Mouse (Mus musculus): ENCODE measurements around the gene Ces3a. TPM values are rescaled to one million over a fixed set of nuclear protein-coding genes. Genes with fewer than 3 reads are reported as not detected.

Ces3a gene
- polyA plus RNA-seq (2015; fragmentation: Illumina TruSeq; extraction: RNeasy Lipid Tissue Mini Kit (QIAGEN cat#74804); ENCODE audit: insufficient read depth, low read depth, low replicate concordance): not detected

GRCm38 (mm10) chr8:105048371-105048854, at the start of gene Ces3a:
Gene Ces3a (plus strand): TSS chr8:105048601.

DNA sequence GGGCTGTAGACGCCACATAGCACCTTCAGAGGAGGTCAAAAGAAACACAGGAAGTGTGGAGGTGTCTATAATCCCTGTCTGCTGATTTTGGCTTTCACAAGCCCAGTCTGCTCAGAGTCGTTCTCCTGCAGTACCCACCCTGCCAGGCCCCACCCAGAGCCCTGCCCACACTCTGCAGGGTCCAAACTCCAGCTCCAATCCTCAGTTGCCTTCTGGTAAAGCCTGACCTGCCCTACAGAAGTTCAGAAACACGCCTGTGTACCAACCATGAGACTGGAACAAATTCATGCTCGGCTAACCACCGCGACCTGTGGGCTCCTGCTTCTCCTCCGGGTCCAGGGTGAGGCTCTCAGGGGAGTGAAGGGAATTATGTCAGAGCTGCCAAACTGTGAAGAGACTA, 47.8 kb upstream of the Ces3a start, which contains the start of gene Ces2h:
Gene Ces2h, plus strand, starts transcription at position 268 of the 400 bp plus-strand sequence.

GRCm38 (mm10) chr8:105083449-105084050, 35.1 kb downstream of the Ces3a start, which contains the start of gene Ces3b:
Gene Ces3b (plus strand): TSS chr8:105083753.

Other genes starting within 250 kb of the Ces3a start
- not detected for gene Ces2b, start 217.0 kb upstream of the Ces3a start, polyA plus RNA-seq (2015; fragmentation: Illumina TruSeq; extraction: RNeasy Lipid Tissue Mini Kit (QIAGEN cat#74804); ENCODE audit: insufficient read depth, low read depth, low replicate concordance)
- not detected for gene Ces2c, start 201.5 kb upstream of the Ces3a start, polyA plus RNA-seq (2015; fragmentation: Illumina TruSeq; extraction: RNeasy Lipid Tissue Mini Kit (QIAGEN cat#74804); ENCODE audit: insufficient read depth, low read depth, low replicate concordance)
- 3.9 TPM for gene Ces2e, start 122.3 kb upstream of the Ces3a start, polyA plus RNA-seq (2015; fragmentation: Illumina TruSeq; extraction: RNeasy Lipid Tissue Mini Kit (QIAGEN cat#74804); ENCODE audit: insufficient read depth, low read depth, low replicate concordance)
- not detected for gene Ces2f, start 101.2 kb upstream of the Ces3a start, polyA plus RNA-seq (2015; fragmentation: Illumina TruSeq; extraction: RNeasy Lipid Tissue Mini Kit (QIAGEN cat#74804); ENCODE audit: insufficient read depth, low read depth, low replicate concordance)
- 5.5 TPM for gene Ces2g, start 86.9 kb upstream of the Ces3a start, polyA plus RNA-seq (2015; fragmentation: Illumina TruSeq; extraction: RNeasy Lipid Tissue Mini Kit (QIAGEN cat#74804); ENCODE audit: insufficient read depth, low read depth, low replicate concordance)
- not detected for gene Ces2h, start 47.7 kb upstream of the Ces3a start, polyA plus RNA-seq (2015; fragmentation: Illumina TruSeq; extraction: RNeasy Lipid Tissue Mini Kit (QIAGEN cat#74804); ENCODE audit: insufficient read depth, low read depth, low replicate concordance)
- not detected for gene Ces3b, start 35.2 kb downstream of the Ces3a start, polyA plus RNA-seq (2015; fragmentation: Illumina TruSeq; extraction: RNeasy Lipid Tissue Mini Kit (QIAGEN cat#74804); ENCODE audit: insufficient read depth, low read depth, low replicate concordance)
- not detected for gene Ces4a, start 83.2 kb downstream of the Ces3a start, polyA plus RNA-seq (2015; fragmentation: Illumina TruSeq; extraction: RNeasy Lipid Tissue Mini Kit (QIAGEN cat#74804); ENCODE audit: insufficient read depth, low read depth, low replicate concordance)
- gene Cbfb, start 122.1 kb downstream of the Ces3a start, polyA plus RNA-seq (2015; fragmentation: Illumina TruSeq; extraction: RNeasy Lipid Tissue Mini Kit (QIAGEN cat#74804); ENCODE audit: insufficient read depth, low read depth, low replicate concordance): 4.9 TPM
- 9.7 TPM for gene D230025D16Rik, start 176.5 kb downstream of the Ces3a start, polyA plus RNA-seq (2015; fragmentation: Illumina TruSeq; extraction: RNeasy Lipid Tissue Mini Kit (QIAGEN cat#74804); ENCODE audit: insufficient read depth, low read depth, low replicate concordance)
- 3.1 TPM for gene B3gnt9, start 206.6 kb downstream of the Ces3a start, polyA plus RNA-seq (2015; fragmentation: Illumina TruSeq; extraction: RNeasy Lipid Tissue Mini Kit (QIAGEN cat#74804); ENCODE audit: insufficient read depth, low read depth, low replicate concordance)
- gene Tradd, start 216.0 kb downstream of the Ces3a start, polyA plus RNA-seq (2015; fragmentation: Illumina TruSeq; extraction: RNeasy Lipid Tissue Mini Kit (QIAGEN cat#74804); ENCODE audit: insufficient read depth, low read depth, low replicate concordance): 5.1 TPM
- 1.3 TPM for gene Fbxl8, start 216.0 kb downstream of the Ces3a start, polyA plus RNA-seq (2015; fragmentation: Illumina TruSeq; extraction: RNeasy Lipid Tissue Mini Kit (QIAGEN cat#74804); ENCODE audit: insufficient read depth, low read depth, low replicate concordance)
- gene Hsf4, start 221.2 kb downstream of the Ces3a start, polyA plus RNA-seq (2015; fragmentation: Illumina TruSeq; extraction: RNeasy Lipid Tissue Mini Kit (QIAGEN cat#74804); ENCODE audit: insufficient read depth, low read depth, low replicate concordance): 2.9 TPM
- 0.33 TPM for gene Nol3, start 227.5 kb downstream of the Ces3a start, polyA plus RNA-seq (2015; fragmentation: Illumina TruSeq; extraction: RNeasy Lipid Tissue Mini Kit (QIAGEN cat#74804); ENCODE audit: insufficient read depth, low read depth, low replicate concordance)
- gene 4931428F04Rik, start 241.3 kb downstream of the Ces3a start, polyA plus RNA-seq (2015; fragmentation: Illumina TruSeq; extraction: RNeasy Lipid Tissue Mini Kit (QIAGEN cat#74804); ENCODE audit: insufficient read depth, low read depth, low replicate concordance): 0.63 TPM
- 5.2 TPM for gene Exoc3l, start 247.5 kb downstream of the Ces3a start, polyA plus RNA-seq (2015; fragmentation: Illumina TruSeq; extraction: RNeasy Lipid Tissue Mini Kit (QIAGEN cat#74804); ENCODE audit: insufficient read depth, low read depth, low replicate concordance)
- 15.0 TPM for gene E2f4, start 249.1 kb downstream of the Ces3a start, polyA plus RNA-seq (2015; fragmentation: Illumina TruSeq; extraction: RNeasy Lipid Tissue Mini Kit (QIAGEN cat#74804); ENCODE audit: insufficient read depth, low read depth, low replicate concordance)

Measured in pancreas, adult 10 weeks (tissue).